Mouse (Mus musculus) T-helper 2 cell (primary cell): Measurements from ENCODE around the gene Gm7029.

ENCODE experiments used
- in situ Hi-C: fragments of 300-600 bp; cut with MboI, MseI; formaldehyde crosslinking; loops from one replicate; pipeline ENCODE4 v1.15.1; 2025; ENCODE audit warnings: high pct_unique_total_duplicates

The Gm7029 gene

GRCm38 (mm10) chr17:33911813-33912414 is 38.3 kb downstream of the Gm7029 start:
- in situ Hi-C loops = no loop called here

GRCm38 (mm10) chr17:33913264-33913663 is 39.6 kb downstream of the Gm7029 start:
- in situ Hi-C loops = no loop called here

DNA sequence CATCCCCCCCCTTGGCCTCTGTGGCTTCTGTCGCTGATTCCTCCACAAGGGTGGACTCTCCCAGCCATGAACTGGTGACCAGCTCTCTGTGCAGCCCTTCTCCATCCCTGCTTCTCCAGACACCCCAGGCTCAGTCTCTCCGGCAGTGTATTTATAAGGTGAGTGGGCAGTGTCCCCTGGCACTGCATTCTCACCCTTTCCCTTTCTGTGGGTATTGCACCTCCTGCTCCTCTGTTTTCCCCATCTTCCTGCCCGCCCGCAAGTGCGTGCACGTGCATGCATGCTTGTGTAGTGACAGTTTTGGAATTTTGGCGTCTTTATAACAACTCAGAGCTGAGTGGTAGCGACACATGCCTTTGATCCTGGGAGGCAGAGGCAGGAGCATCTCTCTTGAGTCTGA is 40.3 kb downstream of the Gm7029 start:
- in situ Hi-C loops = no loop called here

DNA sequence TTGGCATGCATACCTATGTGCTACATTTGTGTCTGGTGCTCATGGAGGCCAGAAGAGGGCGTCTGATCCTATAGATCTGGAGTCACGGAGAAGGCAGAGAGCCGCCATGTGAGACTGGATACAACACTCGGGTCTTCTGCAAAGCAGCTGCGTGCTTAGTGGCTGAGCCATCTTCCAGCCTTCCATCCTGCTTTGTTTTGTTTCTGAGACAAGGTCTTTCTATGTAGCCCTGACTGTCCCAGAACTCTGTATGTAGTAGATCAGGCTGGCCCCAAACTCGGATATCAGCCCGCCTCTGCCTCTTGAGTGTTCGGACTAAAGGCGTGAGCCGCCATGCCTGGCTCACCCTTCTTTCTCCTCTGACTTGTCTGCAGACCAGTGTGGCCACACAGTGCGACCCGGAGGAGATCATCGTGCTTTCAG is 41.3 kb downstream of the Gm7029 start:
- in situ Hi-C loops = no loop called here

DNA sequence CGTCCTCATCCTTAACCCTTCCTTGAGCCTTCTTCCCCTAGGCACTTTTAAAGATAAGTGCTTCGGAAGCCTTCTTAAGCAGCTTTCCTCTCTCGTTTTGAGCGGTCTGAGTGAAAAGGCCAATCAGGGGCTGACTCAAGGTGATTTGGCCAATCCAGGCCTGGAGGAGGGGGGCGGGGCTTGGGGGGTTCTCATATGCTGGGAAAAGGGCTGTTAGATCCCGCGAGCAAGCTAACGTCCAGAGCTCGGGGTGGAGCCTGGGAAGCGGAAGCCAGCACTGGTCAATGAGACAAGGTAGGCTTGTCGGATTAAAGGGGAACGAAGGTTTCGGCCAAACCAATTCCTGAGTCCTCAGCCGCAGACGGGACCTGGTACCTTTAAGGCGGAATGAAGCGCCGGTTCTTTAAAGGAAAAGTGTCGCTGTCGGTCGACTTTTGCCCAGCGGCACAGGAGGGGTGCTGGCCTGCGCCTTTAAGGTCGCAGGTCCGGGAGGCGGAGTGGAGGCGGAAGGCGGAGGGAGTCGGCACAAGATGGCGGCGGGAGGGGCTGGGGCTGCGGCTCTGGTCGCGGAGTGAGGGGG is 42.1 kb downstream of the Gm7029 start, which contains the start of the genes Tapbp and Zbtb22:
Gene Tapbp, plus strand, starts transcription at position 229 of the 580 bp plus-strand sequence.
Gene Zbtb22, plus strand, starts transcription at position 234 of the 580 bp plus-strand sequence.
- in situ Hi-C loops = no loop called here

DNA sequence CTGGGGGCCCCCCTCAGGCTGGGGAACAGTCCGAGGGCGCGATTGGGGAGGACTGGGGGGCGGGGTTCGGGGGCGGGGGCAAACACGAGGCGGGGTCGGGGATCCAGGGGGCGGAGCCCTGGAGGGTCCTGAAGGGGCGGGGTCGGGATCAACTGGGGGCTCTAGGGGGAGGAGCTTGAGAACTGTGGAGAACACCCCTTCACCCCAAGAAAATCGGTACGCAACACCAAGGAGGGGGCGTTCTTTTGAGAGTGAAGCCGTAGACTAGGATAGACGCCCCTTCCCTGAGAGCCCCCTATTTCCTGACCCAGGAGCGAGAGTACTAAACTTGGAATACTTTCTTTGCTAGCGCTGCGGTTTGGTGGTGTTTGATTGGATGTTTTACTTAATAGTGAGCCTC is 42.7 kb downstream of the Gm7029 start:
- in situ Hi-C loops = no loop called here

DNA sequence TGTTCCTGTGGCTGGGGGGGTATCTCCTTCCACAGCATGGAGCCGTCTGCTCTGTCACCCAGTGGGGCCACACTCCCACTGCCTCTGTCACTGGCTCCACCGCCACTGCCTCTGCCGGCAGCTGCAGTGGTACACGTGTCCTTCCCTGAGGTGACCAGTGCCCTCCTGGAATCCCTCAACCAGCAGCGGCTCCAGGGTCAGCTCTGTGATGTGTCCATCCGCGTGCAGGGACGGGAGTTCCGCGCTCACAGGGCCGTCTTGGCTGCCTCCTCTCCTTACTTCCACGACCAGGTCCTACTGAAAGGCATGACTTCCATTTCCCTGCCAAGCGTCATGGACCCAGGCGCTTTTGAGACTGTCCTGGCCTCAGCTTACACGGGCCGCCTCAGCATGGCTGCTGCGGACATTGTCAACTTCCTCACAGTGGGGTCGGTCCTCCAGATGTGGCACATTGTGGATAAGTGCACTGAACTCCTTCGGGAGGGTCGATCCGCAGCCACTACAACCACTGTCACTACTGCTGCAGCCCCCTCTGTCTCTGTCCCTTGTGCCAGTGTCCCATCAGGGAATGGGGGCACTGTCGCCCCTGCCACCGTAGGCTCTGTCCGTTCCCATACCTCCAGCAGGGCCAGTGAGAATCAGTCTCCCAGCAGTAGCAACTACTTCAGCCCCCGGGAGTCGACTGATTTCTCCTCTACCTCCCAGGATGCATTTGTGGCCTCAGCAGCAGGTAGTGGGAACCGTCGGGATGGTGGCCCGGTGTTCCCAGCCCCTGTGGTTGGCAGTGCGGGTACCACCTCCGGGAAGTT is 43.4 kb downstream of the Gm7029 start:
- in situ Hi-C loops = no loop called here

DNA sequence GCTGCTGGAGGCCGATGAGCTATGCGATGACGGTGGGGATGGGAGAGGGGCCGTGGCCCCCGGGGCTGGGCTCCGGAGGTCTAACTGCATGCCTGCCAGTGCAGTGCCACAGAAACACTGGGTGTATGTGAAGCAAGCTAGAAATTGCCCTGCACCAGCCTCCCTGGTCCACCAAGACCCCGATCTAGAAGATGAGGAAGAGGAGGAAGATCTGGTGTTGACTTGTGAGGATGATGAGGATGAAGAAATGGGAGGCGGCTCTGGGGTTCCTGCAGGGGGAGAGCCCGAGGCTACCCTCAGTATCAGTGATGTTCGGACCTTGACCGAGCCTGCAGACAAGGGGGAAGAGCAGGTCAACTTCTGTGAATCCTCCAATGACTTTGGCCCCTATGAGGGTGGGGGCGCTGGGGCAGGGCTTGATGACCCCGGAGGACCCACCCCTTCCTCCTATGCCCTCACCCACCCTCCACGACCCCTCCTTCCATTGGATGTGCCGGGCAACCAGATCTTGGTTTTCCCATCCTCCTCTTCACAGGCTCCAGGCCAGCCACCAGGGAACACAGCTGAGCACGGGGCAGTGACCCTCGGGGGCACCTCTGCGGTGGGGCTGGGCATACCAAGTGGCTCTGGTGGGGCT is 44.1 kb downstream of the Gm7029 start:
- in situ Hi-C loops = no loop called here

- in situ Hi-C loops = no loop called here
Observed at GRCm38 (mm10) chr17:33918293-33919203, 44.9 kb downstream of the Gm7029 start.

DNA sequence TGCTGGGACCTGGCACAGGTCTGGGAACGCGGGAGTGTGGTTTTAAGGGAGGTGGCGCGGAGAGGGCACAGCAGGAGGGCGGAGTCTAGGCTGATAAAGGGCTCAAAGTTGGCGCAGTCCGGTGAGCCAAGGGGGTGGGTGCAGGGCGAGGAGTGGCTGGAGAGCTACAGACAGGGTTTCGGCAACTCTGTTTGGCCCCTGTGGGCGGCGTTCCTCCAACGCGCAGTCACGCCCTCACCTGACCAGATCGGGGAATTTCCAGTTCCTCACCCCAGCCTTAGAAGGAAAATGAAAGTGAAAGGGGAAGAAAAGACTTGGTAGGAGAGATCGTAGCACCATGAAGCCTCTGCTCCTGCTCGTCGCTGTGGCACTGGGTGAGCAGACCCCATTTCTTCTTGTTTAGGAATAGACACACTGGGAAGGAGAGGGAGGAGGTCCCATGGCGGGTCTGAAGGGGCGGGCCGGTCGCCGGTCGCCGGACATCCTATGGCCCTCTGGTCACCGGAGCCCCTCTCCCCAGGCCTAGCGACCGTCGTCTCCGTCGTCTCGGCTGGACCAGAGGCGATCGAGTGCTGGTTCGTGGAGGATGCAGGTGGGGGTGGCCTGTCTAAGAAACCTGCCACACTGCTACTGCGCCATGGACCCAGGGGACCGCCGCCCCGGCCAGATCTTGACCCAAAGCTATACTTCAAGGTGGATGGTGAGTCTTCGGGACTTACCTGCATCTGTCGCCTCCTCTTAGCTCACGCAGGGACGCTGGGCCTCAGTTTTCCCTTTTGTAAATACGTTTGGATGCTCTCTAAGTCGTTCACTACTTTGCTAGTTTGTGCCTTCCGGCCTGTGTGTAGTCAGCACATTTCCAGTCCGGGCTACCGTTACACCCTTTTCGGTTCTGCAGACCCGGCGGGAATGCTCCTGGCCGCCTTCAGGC is 46.0 kb downstream of the Gm7029 start:
- in situ Hi-C loops = no loop called here

- in situ Hi-C loops = no loop called here
Observed at GRCm38 (mm10) chr17:33920282-33921097, 46.9 kb downstream of the Gm7029 start.

- in situ Hi-C loops = no loop called here
Observed at GRCm38 (mm10) chr17:33921361-33921760, 47.7 kb downstream of the Gm7029 start.
